Mouse (Mus musculus) kidney, postnatal 25 days (tissue): ENCODE results near the gene Ripor2.

Source experiments
- DNase-seq, 2 experiments: peaks; one replicate each; pipeline ENCODE4 v3.0.0; 2021; ENCODE audit warnings: mixed read lengths in 2 of 2

Gene Ripor2

DNA sequence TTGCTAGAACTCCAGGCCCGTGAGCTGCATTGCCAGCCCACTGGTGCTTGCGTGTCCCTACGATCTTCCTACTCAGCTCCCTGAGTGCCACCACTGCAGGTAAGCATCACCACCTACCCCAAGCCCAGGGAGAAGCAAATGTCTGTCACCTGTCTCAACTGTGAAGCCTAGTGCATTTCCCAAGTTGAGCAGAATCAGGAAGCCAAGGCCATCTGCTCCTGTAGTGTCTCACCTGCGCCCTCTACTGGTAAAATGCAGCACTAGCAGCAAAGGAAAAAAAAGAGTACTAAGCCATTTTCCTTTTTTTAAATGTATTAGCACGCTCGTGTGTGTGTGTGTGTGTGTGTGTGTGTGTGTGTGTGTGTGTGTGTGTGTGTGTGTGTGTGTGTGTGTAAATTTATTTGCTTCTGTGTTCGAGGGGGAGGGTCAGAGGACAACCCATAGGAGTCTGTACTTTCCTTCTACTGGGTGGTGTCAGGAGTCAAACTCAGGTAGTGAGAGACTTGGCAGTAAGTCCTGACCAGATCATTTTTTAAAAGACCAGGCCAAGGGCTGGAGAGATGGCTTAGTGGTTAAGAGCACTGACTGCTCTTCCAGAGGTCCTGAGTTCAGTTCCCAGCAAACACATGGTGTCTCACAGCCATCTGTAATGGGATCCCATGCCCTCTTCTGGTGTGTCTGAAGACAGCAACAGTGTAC is 194.3 kb downstream of the Ripor2 start:
- peak; percentile 61 to 71 for DNase-seq

DNA sequence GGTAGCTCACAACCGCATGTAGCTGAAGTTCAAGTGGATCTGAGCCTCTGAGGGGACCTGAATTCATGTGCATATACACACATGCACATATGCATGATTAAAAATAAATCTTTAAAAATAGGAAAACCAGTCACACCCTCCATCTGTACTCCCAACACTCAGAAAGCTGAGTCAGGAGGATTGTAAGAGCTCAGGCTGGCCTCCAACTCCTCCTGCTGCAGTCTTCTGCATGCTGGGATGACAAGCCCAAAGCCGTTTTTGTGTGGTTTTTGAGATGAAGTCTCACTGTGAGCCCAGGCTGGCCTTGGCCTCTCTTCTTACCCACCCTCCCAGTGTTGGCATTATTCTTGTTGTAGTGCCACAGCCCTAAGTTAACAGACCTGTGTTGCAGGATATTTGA is 196.0 kb downstream of the Ripor2 start:
- no peak for DNase-seq

DNA sequence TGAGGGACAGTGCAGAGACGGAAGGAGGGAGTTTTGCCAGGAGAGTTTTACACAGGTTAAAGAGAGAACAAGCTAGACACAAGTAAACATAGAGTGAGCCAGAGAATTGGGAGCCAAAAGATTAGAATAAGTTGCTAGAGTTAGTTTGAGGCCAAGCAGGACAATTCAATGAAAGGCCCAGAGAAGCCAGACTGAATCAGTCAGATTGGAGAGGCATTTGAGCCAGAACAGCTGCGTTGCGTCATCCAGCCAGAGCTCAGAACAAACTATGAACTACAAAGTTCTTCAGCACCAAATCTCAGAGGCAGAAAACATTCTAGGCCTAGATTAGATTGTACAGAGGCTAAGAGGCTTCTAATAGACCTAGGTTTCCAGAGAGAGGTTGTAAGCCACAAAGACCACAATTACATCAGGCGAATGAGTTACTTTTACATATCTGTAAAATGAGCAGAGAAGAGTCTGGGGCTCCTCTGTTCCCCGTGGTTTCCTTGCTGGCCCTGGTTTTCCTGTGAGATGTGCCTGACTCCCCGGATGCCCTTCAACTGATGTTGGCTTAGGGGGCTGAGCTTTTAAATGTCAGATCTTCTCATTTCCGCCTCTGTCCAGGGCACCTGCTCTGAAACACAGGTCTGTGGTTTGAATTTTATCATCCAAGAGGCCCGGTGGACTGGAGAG is 196.9 kb downstream of the Ripor2 start:
- DNase-seq = no peak

DNA sequence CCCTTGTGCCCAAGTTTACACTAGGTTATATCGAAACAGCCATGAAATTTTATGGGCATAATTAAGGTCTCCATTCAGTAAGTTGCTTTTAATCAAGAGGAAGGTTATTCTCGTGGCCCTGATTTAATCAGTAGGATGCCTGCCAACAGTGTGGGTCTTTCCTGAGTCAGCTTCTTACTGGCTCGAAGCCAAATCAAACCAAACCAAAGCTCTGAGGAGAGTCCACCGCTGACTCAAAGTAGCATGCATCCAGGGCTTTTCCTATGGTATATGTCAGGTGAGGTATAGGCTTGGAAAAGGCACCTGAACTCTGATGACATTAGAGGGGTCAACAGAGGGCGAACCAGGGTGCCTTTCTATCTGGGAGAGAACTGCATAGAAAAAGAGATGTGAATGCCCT is 199.9 kb downstream of the Ripor2 start:
- peak in 1 of 2 experiments; percentile 34 for DNase-seq
